Mouse (Mus musculus): ENCODE results near the gene Axin2.

DNA sequence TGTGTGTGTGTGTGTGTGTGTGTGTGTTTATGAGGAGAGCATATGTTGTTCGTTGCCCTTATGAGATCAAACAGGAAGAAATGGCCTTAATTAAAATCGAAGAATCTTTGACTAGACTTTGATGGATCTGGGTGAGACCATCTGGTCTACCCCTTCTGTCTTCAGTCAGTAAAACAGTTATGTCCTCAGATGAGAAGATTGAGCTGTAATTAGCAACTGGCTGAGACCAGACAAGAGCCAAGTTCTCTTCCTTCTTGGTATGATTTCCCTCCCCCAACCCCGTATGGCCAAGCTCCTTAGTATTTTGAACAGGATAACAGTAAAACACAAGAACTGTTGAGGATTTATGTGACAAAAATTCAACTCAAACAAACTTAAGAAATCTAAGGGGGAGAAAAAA is 67.1 kb downstream of the Axin2 start:
- TF ChIP-seq CTCF (IDR thresholded peaks at IDR 0.05; ENCODE audit: low read depth, low read length) = no peak
- TF ChIP-seq POLR2A (IDR thresholded peaks at IDR 0.05; ENCODE audit: extremely low read depth, insufficient read depth, low read length) = no peak
